Mouse (Mus musculus) olfactory bulb, adult 2 months (tissue): Measurements from ENCODE around the gene Max. TPM values are rescaled to one million over a fixed set of nuclear protein-coding genes. Genes with fewer than 3 reads are reported as not detected.

Source experiments
- H3K27ac ChIP-seq: fragments of 200-500 bp; 2 replicates; pipeline ENCODE4 v1.5.1; 2012; ENCODE audit warnings: low read depth, low read length; ENCODE audit not compliant: insufficient read depth
- H3K4me1 ChIP-seq: fragments of 200-500 bp; 2 replicates; pipeline ENCODE4 v1.6.1; 2012; ENCODE audit warnings: low read length; ENCODE audit not compliant: control insufficient read depth, insufficient read depth
- H3K4me3 ChIP-seq: fragments of 200-500 bp; 2 replicates; pipeline ENCODE4 v1.5.1; 2012; ENCODE audit warnings: mild to moderate bottlenecking, low read depth, low read length, moderate library complexity; ENCODE audit not compliant: insufficient read depth
- CTCF ChIP-seq: fragments of 200-500 bp; IDR thresholded peaks from 2 replicates; pipeline ENCODE4 v1.5.1; 2012; ENCODE audit warnings: low read depth, mild to moderate bottlenecking, low read length, moderate library complexity; ENCODE audit not compliant: insufficient read depth
- POLR2A ChIP-seq: fragments of 200-500 bp; IDR thresholded peaks from 2 replicates; pipeline ENCODE4 v1.6.1; 2012; ENCODE audit warnings: mild to moderate bottlenecking, low read depth, low read length, moderate library complexity; ENCODE audit not compliant: insufficient read depth
- whole genome bisulfite sequencing: fragments of 180-500 bp; shearing (Covaris S2); methylation state at CpG from one replicate; pipeline ENCODE4 v1.1.7; 2018; 5-methylcytosine and 5-hydroxymethylcytosine counted together
- polyA plus RNA-seq: library from polyadenylated mRNA; stranded (reverse); fragments of >200 nt; gene quantifications from 2 replicates; pipeline ENCODE4 v1.2.4, GENCODE M21; 2012; ENCODE audit warnings: low replicate concordance; ENCODE audit not compliant: missing spikeins, insufficient read depth, insufficient read length

Max gene
- polyA plus RNA-seq, 1 experiment, result not detected

DNA sequence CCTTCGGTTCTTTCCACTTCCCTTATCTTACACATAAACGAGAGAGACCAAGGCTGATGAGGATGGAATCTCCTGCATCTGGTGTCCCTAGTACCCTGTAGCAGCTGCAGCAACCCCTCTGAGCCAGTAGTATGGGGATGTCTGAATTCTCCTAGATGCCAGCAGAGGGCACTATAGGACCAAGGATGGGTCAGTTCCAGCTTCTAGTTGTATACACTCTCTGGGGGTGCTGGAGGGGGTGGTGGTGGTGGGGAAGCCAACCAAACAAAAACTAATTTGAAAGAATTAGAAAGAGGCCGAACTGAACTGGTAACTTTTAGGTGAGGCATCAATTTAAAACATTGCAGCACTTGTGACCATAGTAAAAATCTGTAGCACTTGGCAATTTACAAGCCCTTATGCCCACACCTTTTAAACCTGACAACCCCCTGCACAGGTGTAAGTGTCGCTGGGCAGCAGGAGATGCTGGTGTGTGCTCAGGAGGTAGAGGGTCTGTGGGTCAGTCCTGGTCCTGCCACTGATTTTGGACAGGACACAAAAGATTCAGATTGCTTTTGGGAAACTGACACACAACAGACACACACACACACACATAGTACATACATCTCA lies 38.2 kb upstream of the Max start:
- H3K4me1 ChIP-seq, result peaks cover 6% of the 10 kb centered on the region
- no peak overlapping the region for H3K4me3 ChIP-seq
- no peak for TF ChIP-seq POLR2A
- TF ChIP-seq CTCF, result no peak
- no peak overlapping the region for H3K27ac ChIP-seq
- WGBS, result 17% methylated on average over 4 of the region's 4 CpGs

DNA sequence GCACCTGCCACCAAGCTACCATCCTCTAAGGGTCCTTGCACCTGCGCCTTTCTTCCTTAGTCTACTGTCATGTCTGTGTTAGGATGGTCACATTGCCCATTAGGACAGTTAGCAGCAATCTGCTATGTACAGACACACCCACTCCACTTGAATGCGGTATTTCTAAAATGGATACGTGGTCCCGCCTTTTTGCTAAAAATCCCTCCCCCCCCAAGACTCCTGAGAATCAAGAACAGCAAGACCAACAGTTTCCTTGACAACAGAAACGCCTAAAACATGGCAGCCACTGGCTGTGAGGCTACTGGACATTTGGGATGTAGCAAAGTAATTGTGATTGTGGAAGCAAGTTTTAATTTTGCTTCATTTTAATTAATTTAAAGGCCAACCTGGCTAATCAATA lies 32.8 kb upstream of the Max start:
- TF ChIP-seq POLR2A (no peak), CTCF (no peak)
- 93% methylated on average over 5 of the region's 5 CpGs for WGBS
- H3K4me3 ChIP-seq, result no peak overlapping the region
- no peaks in the 10 kb centered on the region for H3K4me1 ChIP-seq
- no peak overlapping the region for H3K27ac ChIP-seq

- WGBS, result 91% methylated on average over 16 of the region's 16 CpGs
- no peak for TF ChIP-seq CTCF
- no peaks in the 10 kb centered on the region for H3K4me1 ChIP-seq
- H3K27ac ChIP-seq, result no peak overlapping the region
- H3K4me3 ChIP-seq, result no peak overlapping the region
Measured at GRCm38 (mm10) chr12:76992891-76993529, 31.0 kb upstream of the Max start.

- 87% methylated on average over 16 of the region's 16 CpGs for WGBS
Measured at GRCm38 (mm10) chr12:76982818-76983471, 20.9 kb upstream of the Max start.

GRCm38 (mm10) chr12:76979530-76979929 lies 17.5 kb upstream of the Max start:
- Histone ChIP-seq H3K27ac (no peak overlapping the region), H3K4me3 (no peak overlapping the region), H3K4me1 (no peaks in the 10 kb centered on the region)
- TF ChIP-seq CTCF (no peak), POLR2A (no peak)
- 80% methylated on average over 3 of the region's 3 CpGs for WGBS

More at GRCm38 (mm10) chr12:76982818-76983471, 20.9 kb upstream of the Max start:
- Histone ChIP-seq H3K27ac (no peak overlapping the region), H3K4me1 (no peaks in the 10 kb centered on the region), H3K4me3 (no peak overlapping the region)
- TF ChIP-seq CTCF (no peak), POLR2A (no peak)

DNA sequence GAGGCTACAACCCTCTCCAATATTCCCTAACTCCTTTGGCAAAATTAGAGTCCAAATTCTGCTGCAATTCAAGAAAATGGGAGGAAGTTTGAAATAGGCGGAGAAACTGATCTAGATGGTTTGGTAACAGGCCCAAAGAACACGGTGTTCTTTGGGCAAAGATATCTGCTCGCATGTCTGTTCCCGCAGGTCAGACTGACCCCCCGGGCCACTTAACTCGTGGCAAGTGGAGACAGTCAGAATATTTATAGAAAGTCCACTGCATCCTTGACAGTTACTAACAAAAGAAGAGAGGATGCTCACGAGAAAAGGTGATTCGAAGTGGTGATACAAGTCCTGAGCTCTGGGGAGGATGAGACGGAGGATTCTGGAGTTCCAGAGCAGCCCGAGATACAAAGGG lies 10.7 kb upstream of the Max start:
- TF ChIP-seq POLR2A (no peak), CTCF (no peak)
- WGBS, result 85% methylated on average over 10 of the region's 10 CpGs

GRCm38 (mm10) chr12:76972241-76972640 lies 10.2 kb upstream of the Max start:
- Histone ChIP-seq H3K4me1 (no peaks in the 10 kb centered on the region), H3K27ac (no peak overlapping the region), H3K4me3 (no peak overlapping the region)
- 94% methylated on average over 11 of the region's 11 CpGs for WGBS
- TF ChIP-seq POLR2A, result no peak
- TF ChIP-seq CTCF, result no peak

More for the DNA sequence above, 10.7 kb upstream of the Max start:
- H3K4me1 ChIP-seq, result no peaks in the 10 kb centered on the region
- H3K4me3 ChIP-seq, result no peak overlapping the region
- no peak overlapping the region for H3K27ac ChIP-seq

DNA sequence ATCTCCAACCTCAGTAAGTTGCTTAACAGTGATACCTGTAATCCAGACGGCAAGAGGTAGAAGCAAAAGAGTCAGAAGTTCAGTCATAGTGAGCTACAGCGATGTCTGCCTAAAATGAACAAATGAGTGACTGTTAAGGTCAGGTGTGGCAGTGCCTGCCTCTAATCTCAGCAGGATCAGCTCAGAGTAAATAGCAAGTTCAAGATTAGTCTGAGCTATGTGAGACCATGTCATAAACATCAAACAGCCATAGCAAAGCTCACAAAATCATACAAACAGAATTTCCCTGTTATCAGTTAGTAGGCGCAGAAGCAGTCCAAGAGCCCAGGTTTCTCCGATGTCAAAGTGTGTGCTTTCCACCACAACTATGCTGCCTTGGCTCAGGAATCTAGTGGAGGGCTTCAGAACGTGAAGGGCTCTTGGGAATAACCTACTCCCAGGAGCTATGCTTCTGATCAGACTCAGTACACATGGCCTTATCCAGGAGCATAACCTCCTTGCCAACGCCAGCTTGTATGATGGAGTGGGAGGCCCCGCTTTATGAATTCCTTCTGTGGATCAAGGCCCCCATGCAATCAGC lies 9.7 kb upstream of the Max start:
- Histone ChIP-seq H3K27ac (no peak overlapping the region), H3K4me3 (no peak overlapping the region), H3K4me1 (no peaks in the 10 kb centered on the region)
- 94% methylated on average over 7 of the region's 7 CpGs for WGBS
- TF ChIP-seq CTCF (no peak), POLR2A (no peak)

DNA sequence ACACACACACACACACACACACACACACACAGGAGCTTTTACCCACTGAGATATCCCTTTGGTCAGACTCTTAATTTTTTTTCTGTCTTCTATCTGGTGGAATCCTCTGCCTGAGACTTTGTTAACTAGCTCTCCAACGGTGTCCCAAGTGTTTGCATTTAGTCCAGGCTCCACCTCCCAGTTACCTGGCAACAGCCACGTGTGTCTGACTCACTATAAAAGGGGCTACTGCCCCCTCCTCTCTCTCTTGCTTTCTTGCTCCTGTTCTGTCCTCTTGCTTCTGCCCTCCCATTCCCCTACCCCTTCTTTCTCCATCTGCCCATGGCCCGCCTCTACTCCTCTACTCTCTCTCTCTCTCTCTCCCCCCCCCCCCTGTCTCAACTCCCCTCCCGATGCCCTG lies 3.9 kb upstream of the Max start:
- WGBS, result 5% methylated on average over 3 of the region's 4 CpGs
- H3K27ac ChIP-seq, result no peak overlapping the region
- 0 out of 2 replicates have a peak, but pooled peaks cover 3% of the 10 kb centered on the region for H3K4me1 ChIP-seq
- H3K4me3 ChIP-seq, result no peak overlapping the region
- TF ChIP-seq POLR2A (no peak), CTCF (no peak)
